Mouse (Mus musculus) gastrocnemius, postnatal 25 days (tissue): ENCODE results near the gene Tsc1. TPM values are rescaled to one million over a fixed set of nuclear protein-coding genes. Genes with fewer than 3 reads are reported as not detected.

Source experiments
- DNase-seq: peaks from one replicate; pipeline ENCODE4 v3.0.0; 2022
- microRNA-seq, 2 experiments: library from miRNA; unstranded; fragments of <30 nt; microRNA quantifications; one replicate each; pipeline ENCODE4 v1.2.0; 2021; ENCODE audit warnings: borderline replicate concordance in 2 of 2
- total RNA-seq, 2 experiments: library from RNA; stranded (reverse); gene quantifications; 1 replicate in 1 of 2; 2 replicates in 1 of 2; pipeline ENCODE4 v1.2.3; 2021

The Tsc1 gene
- total RNA-seq, 2 experiments from 2014 or later = 26.9 to 32.5 TPM

DNA sequence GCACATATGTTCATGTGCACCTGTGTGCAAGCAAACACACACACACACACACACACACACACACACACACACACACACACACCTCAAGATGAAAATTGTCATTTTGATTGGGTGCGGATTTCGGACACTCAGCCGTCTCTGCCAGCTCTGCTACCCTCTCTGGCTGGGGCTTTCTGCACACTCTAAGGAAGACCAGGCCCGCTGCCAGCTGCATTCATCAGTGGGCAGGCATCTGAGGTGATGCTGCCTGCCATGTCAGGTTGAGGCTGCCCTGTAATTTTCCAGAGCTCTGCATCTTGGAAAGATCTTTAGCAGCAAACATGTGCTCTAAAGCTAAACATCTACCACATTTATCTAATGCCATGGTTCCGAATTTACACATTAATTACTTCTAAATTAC is 96.1 kb downstream of the Tsc1 start:
- no peak for DNase-seq

DNA sequence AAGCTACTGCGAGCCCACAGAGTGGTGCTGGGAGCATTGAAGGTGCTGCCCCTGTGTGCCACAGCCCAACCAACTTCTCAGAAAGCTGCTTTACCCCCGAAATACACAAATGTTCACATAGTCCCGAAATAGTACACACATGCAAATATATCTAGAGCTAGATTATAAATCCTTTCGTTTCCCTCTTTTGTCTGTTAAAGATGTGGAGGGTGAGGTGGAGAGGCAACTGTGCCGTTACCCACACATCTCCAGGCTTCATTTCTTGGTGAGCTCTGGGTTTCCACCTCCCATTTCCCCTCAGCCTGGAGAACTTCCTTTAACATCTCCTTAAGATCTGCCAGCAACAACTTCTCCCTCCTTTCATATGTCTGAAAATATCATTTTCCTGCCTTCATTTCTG is 99.1 kb downstream of the Tsc1 start:
- no peak for DNase-seq

Small RNAs within 50 kb of the gene (microRNA-seq; reads per million reads assigned to microRNA genes)
- 0 reads per million in 2 experiments for gene Gm22824
- gene Mir3088 = 0.53 to 0.74 reads per million in 2 experiments

Other genes with a start within 250 kb of the Tsc1 start
- 1 to 10 TPM; 2.0 to 2.4 TPM for gene Ppp1r26, start 194.4 kb upstream of the Tsc1 start, total RNA-seq
- gene 1700007K13Rik, start 174.9 kb upstream of the Tsc1 start, total RNA-seq = not detected
- 10 to 100 TPM; 25.1 to 25.8 TPM for gene Mrps2, start 173.2 kb upstream of the Tsc1 start, total RNA-seq
- 1 to 10 TPM in 1 of 2 experiments, under 1 TPM in 1; 0.54 to 1.0 TPM for gene Gbgt1, start 144.3 kb upstream of the Tsc1 start, total RNA-seq
- 1 to 10 TPM in 1 of 2 experiments, under 1 TPM in 1; 0.88 to 1.2 TPM for gene Gm10134, start 135.1 kb upstream of the Tsc1 start, total RNA-seq
- gene Ralgds, start 128.1 kb upstream of the Tsc1 start, total RNA-seq = 10 to 100 TPM in 1 of 2 experiments, 1 to 10 TPM in 1; 8.3 to 11.6 TPM
- not detected for gene Cel, start 77.8 kb upstream of the Tsc1 start, total RNA-seq
- 1 to 10 TPM; 7.3 to 7.6 TPM for gene Gtf3c5, start 57.5 kb upstream of the Tsc1 start, total RNA-seq
- gene Gfi1b, start 19.2 kb upstream of the Tsc1 start, total RNA-seq = not detected
- not detected for gene Spaca9, start 58.5 kb downstream of the Tsc1 start, total RNA-seq
- under 1 TPM in 1 of 2 experiments, not detected in 1; 0.19 TPM for gene Ak8, start 58.9 kb downstream of the Tsc1 start, total RNA-seq
- 10 to 100 TPM; 13.7 to 14.1 TPM for gene Gtf3c4, start 199.1 kb downstream of the Tsc1 start, total RNA-seq
- 1 to 10 TPM; 3.9 to 5.0 TPM for gene Ddx31, start 199.2 kb downstream of the Tsc1 start, total RNA-seq